In genomic region chr7:84240406-84240805, GRCm38 (mm10) we compare ENCODE assay signal across 18 mouse cellular contexts.
DNase-seq lines count a peak whose midpoint lies in the region; ATAC-seq and TF ChIP-seq lines count a peak whose summit lies in the region.
"Had no signal": no experiment of that assay in that cellular context is flagged by ENCODE, and none has a peak within 500 bp of the region (broad histone marks: within the 10 kb centered on the region; RNA-seq: fewer than 3 reads in every experiment).

No protein-coding gene starts in this region.

- no peak overlapping the region for H3K9ac ChIP-seq in lung, embryonic 14.5 days
- no peak overlapping the region for H3K9ac ChIP-seq in lung, embryonic 16.5 days (ENCODE audit: low read length)
- H3K9ac ChIP-seq: embryonic facial prominence, embryonic 12.5 days; forebrain, embryonic 15.5 days; heart, embryonic 15.5 days had no signal

- no peak overlapping the region for H3K4me2 ChIP-seq in lung, embryonic 14.5 days
- no peak overlapping the region for H3K4me2 ChIP-seq in lung, embryonic 16.5 days (ENCODE audit: low read depth, low read length)
- H3K4me2 ChIP-seq: embryonic facial prominence, embryonic 12.5 days; forebrain, embryonic 15.5 days; heart, embryonic 15.5 days had no signal

- WGBS in lung, embryonic 14.5 days = 40% methylated on average over 3 of the region's 3 CpGs
- 20% methylated on average over 3 of the region's 3 CpGs for WGBS in lung, adult 2 months
- WGBS in lung, embryonic 16.5 days = 23% methylated on average over 3 of the region's 3 CpGs

- H3K36me3 ChIP-seq in lung, embryonic 14.5 days (ENCODE audit: insufficient read depth) = no peaks in the 10 kb centered on the region
- no peaks in the 10 kb centered on the region for H3K36me3 ChIP-seq in lung, embryonic 16.5 days (ENCODE audit: control insufficient read depth, insufficient read depth, low read length)
- H3K36me3 ChIP-seq: embryonic facial prominence, embryonic 12.5 days; forebrain, embryonic 15.5 days; heart, embryonic 10.5 days; heart, embryonic 15.5 days had no signal

- no peak overlapping the region for H3K27ac ChIP-seq in lung, embryonic 14.5 days (ENCODE audit: low read depth)
- H3K27ac ChIP-seq in lung, embryonic 16.5 days (ENCODE audit: low read length) = peak overlapping the region; percentile 66
- H3K27ac ChIP-seq: embryonic facial prominence, embryonic 12.5 days; forebrain, embryonic 15.5 days; heart, embryonic 10.5 days; heart, embryonic 15.5 days had no signal

- TF ChIP-seq CTCF in lung, embryonic 14.5 days (IDR thresholded peaks at IDR 0.05; ENCODE audit: low read depth) = no peak
- TF ChIP-seq CTCF in lung, adult 2 months (IDR thresholded peaks at IDR 0.05; ENCODE audit: insufficient read depth, low read length) = no peak

- TF ChIP-seq POLR2A in lung, adult 2 months (IDR thresholded peaks at IDR 0.05; ENCODE audit: borderline replicate concordance, extremely low read depth, low read depth, low read length) = no peak

- no peaks in the 10 kb centered on the region for H3K27me3 ChIP-seq in lung, embryonic 14.5 days (ENCODE audit: insufficient read depth, low read length)
- no peaks in the 10 kb centered on the region for H3K27me3 ChIP-seq in lung, embryonic 16.5 days (ENCODE audit: control insufficient read depth, insufficient read depth, low read depth, low read length)
- H3K27me3 ChIP-seq: embryonic facial prominence, embryonic 12.5 days; forebrain, embryonic 15.5 days; heart, embryonic 15.5 days had no signal

- no peaks in the 10 kb centered on the region for H3K9me3 ChIP-seq in lung, embryonic 14.5 days (ENCODE audit: low read depth, low read length)
- H3K9me3 ChIP-seq in lung, embryonic 16.5 days (ENCODE audit: control insufficient read depth, low read length) = no peaks in the 10 kb centered on the region
- H3K9me3 ChIP-seq: embryonic facial prominence, embryonic 12.5 days; forebrain, embryonic 15.5 days; heart, embryonic 10.5 days; heart, embryonic 15.5 days had no signal

- no peaks in the 10 kb centered on the region; the same call in 1 of the 2 replicates for H3K4me1 ChIP-seq in lung, embryonic 14.5 days (ENCODE audit: insufficient read depth)
- peaks cover 5% of the 10 kb centered on the region; the same call in 1 of the 2 replicates for H3K4me1 ChIP-seq in lung, adult 2 months (ENCODE audit: control insufficient read depth, insufficient read depth, low read length)
- H3K4me1 ChIP-seq in lung, embryonic 16.5 days (replicated peaks; ENCODE audit: control insufficient read depth, insufficient read depth, low read length) = peaks cover 8% of the 10 kb centered on the region
- H3K4me1 ChIP-seq: embryonic facial prominence, embryonic 12.5 days; forebrain, embryonic 15.5 days; heart, embryonic 10.5 days; heart, embryonic 15.5 days had no signal

- H3K4me3 ChIP-seq in lung, embryonic 14.5 days (ENCODE audit: low read depth, low read length) = no peak overlapping the region
- no peak overlapping the region for H3K4me3 ChIP-seq in lung, adult 2 months (replicated peaks; ENCODE audit: extremely low read depth, low read depth, low read length)
- H3K4me3 ChIP-seq in lung, embryonic 16.5 days (ENCODE audit: low read length) = no peak overlapping the region
- H3K4me3 ChIP-seq: embryonic facial prominence, embryonic 12.5 days; forebrain, embryonic 15.5 days; heart, embryonic 10.5 days; heart, embryonic 15.5 days had no signal

- ATAC-seq in lung, embryonic 14.5 days (ENCODE audit: insufficient read depth) = no peak
- ATAC-seq in lung, embryonic 16.5 days (ENCODE audit: low read depth) = peak; percentile 72; the same call in 1 of the 2 replicates
- ATAC-seq: forebrain, embryonic 15.5 days had no signal

- DNase-seq in lung, embryonic 14.5 days = peak; percentile 12
- DNase-seq in lung, adult 2 months = no peak
- DNase-seq in lung, postnatal 25 days (ENCODE audit: low spot score) = peak; percentile 18
- peak; percentile 44 for DNase-seq in yolk sac, embryonic 10.5 days (ENCODE audit: low spot score)
- DNase-seq in testis, postnatal 14 days (ENCODE audit: low spot score) = no peak
- DNase-seq in right cerebral cortex, postnatal 14 days = no peak
- no peak for DNase-seq in kidney, adult 11 months
- DNase-seq: adrenal gland, adult 8-10 months; adrenal gland, postnatal 36 days; cerebellum, adult 2 months; cerebellum, postnatal 25 days; gastrocnemius, postnatal 36 days; heart, postnatal 14 days had no signal

Comparison
In these comparisons a context has a peak if more than half of its experiments do, and no peak if none do; other contexts are left out.
1. DNase-seq: peak in lung, embryonic 14.5 days (single experiment), lung, postnatal 25 days (single experiment) and yolk sac, embryonic 10.5 days (single experiment); none in lung, adult 2 months (single experiment), testis, postnatal 14 days (single experiment), right cerebral cortex, postnatal 14 days (single experiment) and kidney, adult 11 months (single experiment).